Mouse (Mus musculus) limb, embryonic 13.5 days (tissue): ENCODE measurements at regions not wholly inside any gene's neighbourhood (a gene's known extent, or its start where the extent isn't known, plus 50 kb on each side); places are given as distances from the start of the nearest gene placed in this dataset.

Experiments
- ATAC-seq: fragments of 200-750 bp; cut with Nextera tagmentation; 2 replicates; pipeline ENCODE4 v1.8.0; 2017; ENCODE audit warnings: low read depth, moderate number of reproducible peaks, moderate TSS enrichment; ENCODE audit not compliant: low FRiP score
- H3K27ac ChIP-seq: fragments of 300-500 bp; sonication (generic); 2 replicates; pipeline ENCODE4 v1.5.1; 2015; ENCODE audit warnings: inconsistent platforms, mild to moderate bottlenecking, moderate library complexity
- H3K27me3 ChIP-seq: fragments of 300-500 bp; sonication (generic); 2 replicates; pipeline ENCODE4 v1.6.1; 2015; ENCODE audit warnings: mild to moderate bottlenecking, inconsistent platforms
- H3K36me3 ChIP-seq: fragments of 300-500 bp; sonication (generic); 2 replicates; pipeline ENCODE4 v1.6.1; 2015; ENCODE audit warnings: inconsistent platforms, mild to moderate bottlenecking, moderate library complexity
- H3K4me1 ChIP-seq: fragments of 300-500 bp; sonication (generic); 2 replicates; pipeline ENCODE4 v1.6.1; 2015; ENCODE audit warnings: inconsistent platforms
- H3K4me2 ChIP-seq: fragments of 300-500 bp; sonication (generic); replicated peaks from 2 replicates; pipeline ENCODE4 v1.6.1; 2015; ENCODE audit warnings: inconsistent platforms, mild to moderate bottlenecking, moderate library complexity
- H3K4me3 ChIP-seq: fragments of 300-500 bp; sonication (generic); 2 replicates; pipeline ENCODE4 v1.5.1; 2015; ENCODE audit warnings: moderate library complexity, mild to moderate bottlenecking, inconsistent platforms
- H3K9ac ChIP-seq: fragments of 300-500 bp; sonication (generic); 2 replicates; pipeline ENCODE4 v1.6.1; 2015; ENCODE audit warnings: mild to moderate bottlenecking, inconsistent platforms
- H3K9me3 ChIP-seq: fragments of 300-500 bp; sonication (generic); 2 replicates; pipeline ENCODE4 v1.6.1; 2016; ENCODE audit warnings: inconsistent platforms
- WGBS: fragments of 180-500 bp; shearing (Covaris S2); methylation state at CpG from one replicate; pipeline ENCODE4 v1.1.7; 2015; 5-methylcytosine and 5-hydroxymethylcytosine counted together

DNA sequence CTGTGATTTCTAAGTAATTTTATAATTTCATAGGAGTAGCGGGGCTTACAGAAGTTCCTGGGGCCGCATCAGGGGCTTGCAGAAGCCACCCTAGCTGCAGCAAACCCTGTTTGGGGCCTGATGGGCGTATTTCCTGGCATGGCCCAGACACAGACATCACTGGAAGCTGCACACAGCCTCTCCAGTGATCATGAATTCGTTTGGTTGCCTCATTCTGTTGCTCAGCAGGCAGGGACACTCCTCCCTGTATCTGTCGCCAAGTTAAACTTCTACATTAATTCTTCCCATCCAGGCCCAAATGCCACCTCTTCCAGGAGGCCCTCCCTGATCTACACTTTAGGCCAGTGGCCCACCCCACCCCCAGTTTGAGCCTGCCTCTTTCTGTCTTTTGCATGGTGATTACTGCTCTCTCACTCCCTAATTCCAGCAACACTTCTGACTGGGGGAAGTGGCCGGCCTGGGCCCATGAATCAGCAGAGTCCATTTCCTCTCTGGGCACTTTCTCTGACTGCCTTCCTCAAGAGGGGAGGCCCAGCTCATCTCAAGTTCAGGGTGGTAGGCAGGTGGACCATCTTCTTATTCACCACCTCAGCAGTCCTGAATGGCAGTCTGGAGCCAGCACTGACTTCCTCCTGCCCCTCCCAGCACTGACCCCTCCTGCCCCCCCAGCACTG is 51.0 kb upstream of the Tmem189 start:
- Histone ChIP-seq H3K4me3 (no peak overlapping the region), H3K27ac (no peak overlapping the region), H3K4me2 (no peak overlapping the region), H3K27me3 (no peaks in the 10 kb centered on the region), H3K4me1 (peaks cover 32% of the 10 kb centered on the region), H3K36me3 (no peaks in the 10 kb centered on the region), H3K9ac (no peak overlapping the region; the same call in 1 of the 2 replicates), H3K9me3 (no peaks in the 10 kb centered on the region)
- ATAC-seq, result no peak
- WGBS, result 56% methylated on average over 6 of the region's 6 CpGs
